Mouse (Mus musculus) megakaryocyte progenitor cell, adult 5-6 weeks (primary cell): ENCODE data around the gene Axdnd1. TPM values are rescaled to one million over a fixed set of nuclear protein-coding genes. Genes with fewer than 3 reads are reported as not detected.

ENCODE experiments used
- ATAC-seq: replicated peaks from 2 replicates; pipeline ENCODE4 v1.8.0; 2016; ENCODE audit warnings: mild to moderate bottlenecking, moderate TSS enrichment, inconsistent platforms; ENCODE audit not compliant: poor library complexity
- total RNA-seq, 2 experiments: library from RNA; stranded (forward) in 1 of 2; stranded (reverse) in 1 of 2; fragments of 157-497, 149-512 nt in 1 of 2; fragments of 200-1000 nt in 1 of 2; gene quantifications; 2 replicates each; pipeline versions ENCODE4 v1.2.3 to v1.2.4; 2015 to 2017

Axdnd1 gene
- total RNA-seq (2015) = 0.52 TPM in 1 of 2 replicates, not detected in the other
- 0.68 TPM in 1 of 2 replicates, not detected in the other for total RNA-seq (2017)

GRCm38 (mm10) chr1:156420671-156421297 lies at the start of gene Axdnd1:
TSS of gene Axdnd1 (minus strand) at chr1:156421159.
- peak; percentile 91 for ATAC-seq

- no peak for ATAC-seq
Observed at GRCm38 (mm10) chr1:156470557-156470956, 49.6 kb upstream of the Axdnd1 start.

GRCm38 (mm10) chr1:156468576-156468975 lies 47.6 kb upstream of the Axdnd1 start:
- ATAC-seq = no peak

GRCm38 (mm10) chr1:156467655-156468255 lies 46.8 kb upstream of the Axdnd1 start:
- ATAC-seq = peak; percentile 36

- ATAC-seq = no peak
Observed at GRCm38 (mm10) chr1:156464963-156465362, 44.0 kb upstream of the Axdnd1 start.

- no peak for ATAC-seq
Observed at GRCm38 (mm10) chr1:156463981-156464853, 43.3 kb upstream of the Axdnd1 start.

GRCm38 (mm10) chr1:156462273-156462991 lies 41.5 kb upstream of the Axdnd1 start:
- peak; percentile 40 for ATAC-seq

- ATAC-seq = no peak
Observed at GRCm38 (mm10) chr1:156461036-156461435, 40.1 kb upstream of the Axdnd1 start.

- ATAC-seq = no peak
Observed at GRCm38 (mm10) chr1:156460216-156460615, 39.3 kb upstream of the Axdnd1 start.

- peak; percentile 88 for ATAC-seq
Observed at GRCm38 (mm10) chr1:156459690-156460089, 38.7 kb upstream of the Axdnd1 start.

- peak; percentile 33 for ATAC-seq
Observed at GRCm38 (mm10) chr1:156458391-156459060, 37.6 kb upstream of the Axdnd1 start.

GRCm38 (mm10) chr1:156455005-156455758 lies 34.2 kb upstream of the Axdnd1 start:
- ATAC-seq = no peak

- ATAC-seq = no peak
Observed at GRCm38 (mm10) chr1:156454384-156454783, 33.4 kb upstream of the Axdnd1 start.

GRCm38 (mm10) chr1:156453876-156454275 lies 32.9 kb upstream of the Axdnd1 start:
- ATAC-seq = no peak

GRCm38 (mm10) chr1:156450478-156450877 lies 29.5 kb upstream of the Axdnd1 start:
- no peak for ATAC-seq

- no peak for ATAC-seq
Observed at GRCm38 (mm10) chr1:156449691-156450090, 28.7 kb upstream of the Axdnd1 start.

GRCm38 (mm10) chr1:156449089-156449488 lies 28.1 kb upstream of the Axdnd1 start:
- ATAC-seq = no peak

- no peak for ATAC-seq
Observed at GRCm38 (mm10) chr1:156445049-156445448, 24.1 kb upstream of the Axdnd1 start.

- ATAC-seq = no peak
Observed at GRCm38 (mm10) chr1:156442776-156443175, 21.8 kb upstream of the Axdnd1 start.

- no peak for ATAC-seq
Observed at GRCm38 (mm10) chr1:156442266-156442665, 21.3 kb upstream of the Axdnd1 start.
